Mouse (Mus musculus): ENCODE measurements around the gene Hyou1.

DNA sequence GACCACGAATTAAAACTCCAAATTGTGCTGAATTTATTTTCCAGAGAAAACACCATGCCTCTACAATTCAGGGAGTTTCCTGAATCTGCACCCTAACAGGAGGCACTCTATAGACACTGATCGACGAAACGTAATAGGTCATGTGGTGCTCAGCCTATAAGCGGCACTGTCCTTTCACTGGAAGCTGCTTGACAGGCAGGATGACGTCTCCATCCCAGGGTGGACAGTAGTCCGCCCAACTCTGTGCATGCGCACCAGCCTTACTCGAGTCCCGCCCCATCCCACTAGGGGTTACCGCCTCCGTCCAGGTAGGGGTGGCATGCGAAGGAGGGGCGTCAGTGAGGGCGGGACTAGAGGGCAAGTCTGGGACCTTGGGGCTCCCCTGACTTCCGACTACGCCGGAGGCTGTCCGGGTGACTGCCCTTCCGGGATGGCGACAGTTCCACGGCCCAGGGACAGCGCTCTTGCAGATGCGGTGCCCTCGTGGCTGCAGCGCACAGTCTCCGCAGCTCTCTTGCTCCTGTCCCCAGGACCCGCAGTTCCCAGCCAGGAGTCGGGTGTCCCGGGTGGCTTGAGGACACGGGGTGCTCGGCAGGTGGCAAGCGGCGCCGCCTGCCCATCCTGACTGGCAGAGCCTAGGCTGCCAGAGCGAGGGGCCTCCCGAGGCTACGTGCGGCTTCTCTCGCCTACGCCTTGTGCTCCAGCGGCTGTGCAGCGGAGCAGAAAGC lies 17.6 kb downstream of the Hyou1 start, which contains the start of gene Slc37a4:
- TF ChIP-seq CTCF (IDR thresholded peaks at IDR 0.05) (peak; percentile 18), POLR2A (IDR thresholded peaks at IDR 0.05; ENCODE audit: insufficient read depth, low read depth, low read length) (peak; percentile 84)

Data from heart, adult 2 months (tissue).